Mouse (Mus musculus): ENCODE results near the gene Ttc32.
"Not testable (repeated sequence)": the region's sequence is repeated elsewhere in the genome, so short reads cannot be mapped to it uniquely, and the experiment has no call there.

The Ttc32 gene

DNA sequence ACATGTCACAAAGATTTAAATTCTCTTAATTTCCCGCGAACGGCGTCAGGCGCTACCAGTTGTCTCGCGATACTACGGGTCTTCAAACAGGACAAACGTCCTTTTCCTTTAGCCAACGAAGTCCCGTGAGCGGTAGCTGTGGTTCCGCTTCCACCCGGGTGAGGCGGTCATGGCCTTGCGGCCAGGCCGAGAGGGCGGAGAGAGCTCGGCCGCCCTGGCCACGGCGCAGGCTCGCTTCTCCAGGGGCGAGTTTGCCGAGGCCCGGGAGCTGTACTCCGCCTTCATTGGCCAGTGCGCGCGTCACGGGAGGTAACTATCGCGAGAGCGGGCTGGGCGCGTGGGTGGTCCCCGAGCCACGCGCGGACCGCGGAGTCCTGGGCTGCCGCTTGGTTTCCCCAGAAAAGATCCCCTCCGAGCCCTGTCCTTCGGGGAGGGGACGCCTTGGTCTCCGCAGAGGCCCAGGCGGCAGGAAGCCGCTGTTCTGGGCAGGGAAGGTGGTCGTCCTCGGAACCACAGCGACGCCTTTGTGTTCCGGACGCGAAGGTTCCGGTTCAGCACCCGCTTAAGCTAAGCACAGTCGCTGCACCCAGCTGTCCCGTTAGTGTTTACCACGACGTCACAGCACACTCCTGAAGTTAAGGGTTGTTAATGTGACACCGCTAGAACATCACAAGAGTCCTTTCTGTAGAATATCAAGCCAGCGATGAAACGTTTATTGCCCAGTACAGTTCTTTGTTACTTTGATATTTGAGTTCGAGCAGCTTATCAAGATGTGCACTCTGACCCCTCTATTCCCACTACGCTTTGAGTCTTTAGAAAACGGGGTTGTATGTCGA, at the start of gene Ttc32:
Gene Ttc32, plus strand, starts transcription at position 110 of the 836 bp plus-strand sequence.
- peak; percentile 96 to 97 for DNase-seq

DNA sequence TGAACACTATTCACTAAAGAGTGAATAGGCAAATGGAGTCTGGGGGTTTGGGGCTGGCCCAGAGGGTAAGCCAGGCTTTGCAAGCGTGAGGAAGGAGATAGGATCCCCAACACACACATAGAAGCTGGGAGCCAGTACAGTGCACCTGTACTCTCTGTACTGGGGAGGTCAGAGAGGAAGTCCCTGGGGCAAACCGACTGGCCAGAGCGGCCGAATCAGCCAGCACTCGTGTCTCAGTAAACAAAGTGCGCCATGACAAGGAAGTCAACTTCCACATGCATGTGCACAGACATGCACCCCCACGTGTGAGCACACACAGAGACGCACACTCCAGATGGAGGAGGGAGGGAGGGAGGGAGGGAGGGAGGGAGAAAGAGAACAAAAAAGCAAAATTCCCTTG, 36.6 kb upstream of the Ttc32 start:
- DNase-seq: no peak

DNA sequence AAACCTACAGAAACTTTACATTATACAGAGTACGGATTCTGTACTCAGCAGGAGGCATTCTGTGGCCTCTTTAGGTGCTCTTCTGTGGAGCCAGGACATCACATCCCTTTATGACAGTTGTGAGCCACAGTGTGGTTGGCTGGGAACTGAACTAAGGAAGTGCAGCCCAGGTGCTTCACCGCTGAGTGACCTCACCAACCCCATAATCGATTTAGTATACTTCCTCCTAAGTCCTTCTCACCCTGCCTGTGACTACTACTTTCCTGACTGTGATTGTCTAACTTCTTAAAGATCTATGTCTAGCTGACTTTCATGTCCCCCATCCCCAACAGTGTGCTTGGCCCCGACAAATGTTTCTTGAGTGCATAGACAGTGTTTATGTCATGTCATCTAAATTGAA, 31.5 kb upstream of the Ttc32 start:
- DNase-seq: no peak

DNA sequence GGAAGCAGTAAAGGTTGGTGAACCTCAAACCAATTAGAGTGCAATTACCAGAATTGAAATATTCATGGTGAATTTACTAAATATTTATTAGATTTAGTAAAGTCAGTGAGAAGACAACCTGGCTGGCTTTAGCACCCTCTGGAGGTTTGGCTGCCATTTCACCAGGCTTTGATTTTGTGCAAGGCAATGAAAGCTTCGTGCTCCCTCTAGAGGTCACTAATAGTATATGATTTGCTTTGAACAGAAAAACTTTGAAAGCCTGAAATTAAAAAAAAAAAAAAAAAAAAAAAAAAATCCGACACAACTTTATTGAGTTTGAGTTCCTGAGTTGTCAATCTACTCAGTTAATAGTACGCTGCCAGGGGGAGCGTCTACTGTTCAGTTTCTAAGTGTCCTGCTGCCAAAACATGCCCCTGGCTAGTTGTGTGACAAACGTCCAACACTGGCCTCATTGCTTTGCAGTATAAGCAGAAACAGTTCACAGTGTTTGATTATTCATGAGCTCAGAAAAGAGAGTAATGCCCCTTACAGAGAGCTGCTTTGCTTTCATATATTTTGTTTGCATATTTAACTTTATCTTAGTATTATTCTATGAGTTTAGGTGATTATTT, 27.7 kb upstream of the Ttc32 start:
- peak; percentile 50 to 72 for DNase-seq

DNA sequence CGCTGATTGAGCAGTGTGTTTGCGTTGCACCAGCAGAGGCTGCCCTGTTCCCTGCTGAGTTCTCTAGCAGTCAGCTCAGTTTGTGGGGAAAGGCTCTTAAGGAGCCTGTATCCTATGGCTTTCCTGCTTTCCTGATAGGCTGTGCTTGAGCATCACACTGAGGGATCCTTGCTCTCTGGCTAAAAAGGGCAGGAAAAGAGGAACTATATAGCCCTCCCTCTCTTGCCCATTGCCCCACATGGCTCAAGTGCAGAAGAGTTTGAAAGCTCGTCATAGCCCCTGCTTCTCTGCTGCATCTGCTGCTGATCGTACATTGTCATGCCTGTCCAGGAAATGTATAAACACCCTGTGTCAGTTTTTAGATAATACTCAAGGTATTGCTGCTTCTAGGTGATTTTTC, 22.7 kb upstream of the Ttc32 start:
- no peak for DNase-seq

DNA sequence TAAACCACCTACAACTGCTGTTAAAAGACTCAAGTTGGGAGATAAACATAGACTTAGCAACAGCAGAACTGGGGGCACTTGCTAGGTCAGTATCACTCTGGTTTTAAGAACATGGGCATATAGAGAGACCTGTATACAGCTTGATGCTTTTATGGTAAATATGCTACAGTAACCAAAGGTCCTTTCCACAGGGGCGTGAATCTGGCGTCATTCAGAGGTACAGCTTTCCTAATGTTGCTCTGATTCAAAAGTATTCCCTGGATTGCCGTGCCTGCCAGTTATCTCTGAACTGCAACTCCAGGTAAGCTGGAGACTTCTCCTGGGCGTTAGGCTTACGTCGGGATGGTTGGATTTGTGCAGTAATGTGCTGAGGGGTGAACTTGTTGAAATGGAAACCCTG, 22.0 kb upstream of the Ttc32 start:
- no peak for DNase-seq

DNA sequence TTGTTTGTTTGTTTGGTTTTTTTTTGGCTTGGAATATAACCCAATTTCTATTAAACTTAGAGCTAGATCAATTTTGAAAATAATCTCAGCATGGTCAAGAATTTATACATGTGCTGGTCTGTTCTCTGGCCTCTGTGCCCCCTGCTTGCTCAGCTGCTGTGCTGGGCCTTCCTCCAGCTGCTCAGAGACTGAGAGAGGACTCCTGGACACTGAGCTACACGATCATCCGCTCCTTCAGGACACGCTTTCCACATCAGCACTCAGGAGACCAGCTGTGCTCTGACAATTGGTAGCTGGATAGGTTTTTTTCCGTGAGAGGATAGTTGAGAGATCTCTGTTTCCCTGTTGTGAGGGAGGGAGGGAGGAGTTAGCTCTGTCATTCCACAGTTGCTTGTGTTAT, 19.5 kb upstream of the Ttc32 start:
- no peak for DNase-seq

DNA sequence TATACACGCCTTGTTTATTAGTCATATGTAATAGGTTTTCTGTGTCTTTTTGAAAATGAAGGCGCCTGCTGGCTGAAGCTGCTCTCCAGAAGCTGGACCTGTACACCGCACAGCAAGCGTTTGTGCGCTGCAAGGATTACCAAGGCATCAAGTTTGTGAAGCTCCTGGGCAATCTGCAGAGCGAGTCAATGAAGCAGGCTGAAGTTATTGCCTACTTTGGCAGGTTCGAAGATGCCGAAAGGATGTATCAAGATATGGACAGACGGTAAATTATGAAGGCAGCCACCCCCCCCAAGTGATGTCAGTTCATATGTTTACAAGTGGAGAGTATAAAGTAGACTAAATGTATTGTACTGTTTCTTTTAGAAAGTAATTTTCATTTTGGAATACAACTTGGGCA, 13.4 kb upstream of the Ttc32 start:
- no peak for DNase-seq

DNA sequence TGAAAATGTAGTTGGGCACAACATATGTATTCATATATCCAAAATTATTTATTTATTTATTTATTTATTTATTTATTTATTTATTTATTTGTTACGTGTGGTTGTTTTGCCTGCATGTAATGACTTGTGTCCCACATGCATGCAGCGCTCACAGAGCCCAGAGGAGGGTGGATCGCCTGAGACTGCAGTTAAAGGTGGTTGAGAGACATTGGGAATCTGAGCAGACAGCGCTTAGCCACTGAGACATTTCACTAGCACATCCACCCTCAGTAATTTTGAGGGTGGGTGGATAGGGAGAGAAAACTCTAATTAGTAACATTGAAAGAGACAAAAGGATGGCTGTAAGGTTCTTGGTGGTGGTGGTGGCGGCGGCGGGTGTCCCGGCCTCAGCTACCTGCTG, 9.4 kb upstream of the Ttc32 start:
- DNase-seq: no peak

DNA sequence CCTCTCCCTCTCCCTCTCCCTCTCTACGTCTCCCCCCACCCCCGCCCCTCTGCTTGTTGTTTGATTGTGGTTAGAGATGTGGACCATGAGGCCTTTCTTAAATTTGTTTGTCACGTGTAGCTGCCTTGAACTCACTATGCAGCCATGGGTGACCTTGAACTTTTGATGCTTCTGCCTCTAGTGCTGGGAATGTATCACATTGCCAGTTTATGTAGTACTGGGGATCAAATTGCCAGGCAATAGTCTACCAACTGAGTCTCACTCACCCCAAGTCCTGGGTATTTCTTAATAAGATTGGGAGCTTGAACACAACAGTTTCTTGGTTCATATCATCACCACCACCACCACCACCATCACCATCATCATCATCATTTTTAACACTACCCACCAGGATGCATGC, 8.8 kb upstream of the Ttc32 start:
- no peak for DNase-seq

DNA sequence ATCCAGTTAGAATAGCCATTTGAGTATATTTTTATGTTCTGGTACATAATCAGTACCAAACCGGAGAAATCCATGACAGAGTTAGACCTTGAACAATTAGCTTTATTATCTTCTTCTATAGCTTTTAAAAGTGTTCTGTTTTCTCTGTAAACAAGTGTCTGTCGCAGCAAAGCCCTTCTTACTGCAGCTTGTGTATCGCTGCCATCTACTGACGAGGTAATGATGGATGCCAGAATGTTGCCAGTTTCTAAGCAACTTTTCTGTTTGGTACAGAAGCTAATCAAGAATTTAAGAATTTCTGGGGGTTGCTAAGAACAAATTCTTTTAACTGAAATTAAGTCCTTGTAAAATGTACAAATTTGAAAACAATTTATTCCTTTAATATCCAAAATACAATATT, 6.8 kb upstream of the Ttc32 start:
- no peak for DNase-seq

DNA sequence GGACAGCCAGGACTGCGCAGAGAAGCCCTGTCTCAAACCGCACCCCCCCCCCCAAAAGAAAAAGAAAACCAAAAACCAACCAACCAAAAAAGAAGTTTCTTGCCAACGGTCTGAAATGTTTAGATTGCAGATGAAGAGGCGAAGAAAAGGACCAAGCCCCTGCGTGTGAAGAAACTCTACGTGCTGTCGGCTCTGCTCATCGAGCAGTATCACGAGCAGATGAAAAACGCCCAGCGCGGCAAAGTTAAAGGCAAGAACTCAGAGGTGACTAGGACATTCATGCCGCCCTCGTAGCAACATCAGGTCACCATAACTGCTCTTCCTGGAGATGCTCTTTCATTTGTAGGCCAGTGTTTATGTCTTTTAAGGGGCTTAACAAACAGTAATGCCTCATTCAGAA, 5.7 kb upstream of the Ttc32 start:
- no peak for DNase-seq

DNA sequence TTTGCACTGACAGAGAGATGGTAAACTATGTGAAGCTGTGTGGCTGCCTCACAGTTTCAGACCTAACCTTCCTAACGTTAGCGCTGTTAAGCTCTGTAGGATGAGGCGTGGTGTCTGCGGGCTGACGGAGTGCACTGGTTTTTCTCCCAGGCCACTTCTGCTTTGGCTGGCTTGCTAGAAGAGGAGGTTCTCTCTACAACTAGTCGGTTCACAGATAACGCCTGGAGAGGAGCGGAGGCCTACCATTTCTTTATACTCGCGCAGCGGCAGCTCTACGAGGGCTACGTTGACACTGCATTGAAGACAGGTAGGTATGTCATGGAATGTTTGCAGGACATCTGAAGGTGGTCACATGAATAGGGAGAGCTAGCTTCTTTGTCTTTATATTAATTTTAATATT, 5.1 kb upstream of the Ttc32 start:
- DNase-seq: no peak

DNA sequence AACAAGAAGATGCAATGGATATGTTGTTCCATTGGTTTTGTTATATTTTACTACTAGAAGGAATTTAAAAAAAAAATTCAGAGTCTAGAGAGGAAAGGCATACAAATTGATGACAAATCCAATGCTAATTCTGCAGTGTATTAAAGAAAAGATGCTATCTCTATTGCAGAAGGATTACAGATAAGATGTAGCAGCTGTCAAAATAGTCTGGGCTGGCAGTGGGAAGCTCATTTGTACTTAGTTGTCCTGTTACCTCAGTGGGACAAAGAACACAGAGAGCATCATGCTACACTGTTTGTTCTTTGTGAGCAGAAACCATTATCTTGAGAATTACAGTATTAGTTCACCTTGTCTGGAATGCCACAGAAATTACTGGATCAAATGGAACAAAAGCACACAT, 3.0 kb upstream of the Ttc32 start:
- DNase-seq: no peak

DNA sequence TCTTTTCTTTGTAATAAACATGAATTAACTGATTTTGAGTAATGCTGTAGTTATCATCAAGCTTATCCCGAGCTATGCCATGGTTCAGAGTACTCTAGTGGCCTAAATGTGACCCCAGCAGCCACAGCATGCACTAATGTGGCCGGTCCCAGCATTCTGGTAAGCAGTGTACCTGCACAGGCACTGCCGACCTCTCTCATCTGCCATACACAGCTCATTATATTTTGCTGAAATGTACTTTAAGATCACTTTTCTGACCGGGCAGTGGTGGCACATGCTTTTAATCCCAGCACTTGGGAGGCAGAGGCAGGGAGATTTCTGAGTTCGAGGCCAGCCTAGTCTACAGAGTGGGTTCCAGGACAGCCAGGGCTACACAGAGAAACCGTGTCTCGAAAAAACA, 981 bp upstream of the Ttc32 start:
- DNase-seq: not testable (repeated sequence)

DNA sequence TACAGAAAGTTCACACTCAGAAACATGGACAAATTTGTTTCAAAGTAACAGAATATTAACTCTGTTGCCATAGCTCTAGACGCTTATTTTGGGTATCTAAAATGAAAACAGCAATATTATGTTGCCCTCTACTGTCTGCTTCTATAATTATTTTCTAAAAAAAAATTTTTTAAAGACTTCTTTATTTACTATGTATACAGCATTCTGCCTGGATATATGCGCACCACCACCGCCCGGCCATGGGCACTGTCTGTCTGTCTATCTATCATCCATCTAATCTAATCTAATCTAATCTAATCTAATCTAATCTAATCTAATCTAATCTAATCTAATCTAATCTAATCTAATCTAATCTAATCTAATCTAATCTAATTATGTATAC, 300 bp upstream of the Ttc32 start:
- DNase-seq: no peak

DNA sequence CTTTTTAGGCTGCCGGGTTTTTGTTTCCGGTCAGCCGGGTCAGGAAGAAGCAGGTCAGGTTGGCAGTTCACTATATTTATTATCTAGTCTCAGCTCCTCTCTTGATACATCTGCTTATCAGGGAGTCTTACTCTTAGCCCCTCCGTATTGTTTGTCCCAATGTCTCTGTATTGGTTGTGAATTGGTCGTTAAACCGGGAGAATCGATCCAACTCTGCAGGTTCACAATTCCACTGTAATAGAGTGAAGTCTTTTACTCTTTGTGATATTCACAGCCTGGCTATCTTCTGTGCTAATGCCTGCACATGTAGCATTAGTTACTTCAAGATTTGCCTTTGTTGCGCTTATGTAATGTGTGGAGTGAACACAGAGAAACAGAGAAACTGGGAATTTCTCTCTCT, 1.4 kb downstream of the Ttc32 start:
- no peak for DNase-seq

DNA sequence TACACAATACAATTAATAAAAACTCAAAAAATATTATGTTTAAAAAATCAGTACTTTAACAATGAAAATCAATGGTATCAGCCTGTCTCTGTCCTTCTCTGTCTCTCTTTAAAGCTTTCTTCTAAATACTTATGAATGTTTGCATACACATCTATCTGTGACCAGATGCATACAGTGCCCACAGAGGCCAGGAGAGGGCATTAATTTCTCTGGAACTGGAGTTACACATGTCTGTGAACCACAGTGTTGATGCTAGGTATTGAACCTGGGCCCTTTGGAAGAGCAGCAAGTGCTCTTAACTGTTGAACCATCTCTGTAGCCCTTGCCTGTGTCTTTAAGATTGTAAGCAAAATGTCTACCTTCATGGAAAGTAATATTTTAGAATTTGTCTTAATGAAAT, 3.3 kb downstream of the Ttc32 start:
- DNase-seq: no peak

DNA sequence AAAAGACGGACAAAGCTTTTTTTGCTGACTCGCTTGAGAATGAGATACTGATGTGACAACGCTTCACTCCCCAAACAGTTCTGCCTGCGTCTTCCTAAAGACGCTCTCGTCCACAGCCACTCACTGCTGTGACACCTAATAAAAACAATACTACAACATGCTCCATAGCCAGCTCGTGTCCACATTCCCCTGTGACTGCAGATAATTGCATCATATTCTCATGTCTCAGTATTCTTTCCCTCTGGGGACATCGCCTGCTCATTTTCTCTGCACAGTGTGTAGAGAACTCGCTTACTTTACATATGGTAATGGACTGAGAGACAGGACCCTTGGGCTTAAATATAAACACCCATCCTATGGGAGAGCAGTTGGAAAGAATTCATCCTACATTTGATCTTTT, 6.6 kb downstream of the Ttc32 start:
- DNase-seq: no peak

DNA sequence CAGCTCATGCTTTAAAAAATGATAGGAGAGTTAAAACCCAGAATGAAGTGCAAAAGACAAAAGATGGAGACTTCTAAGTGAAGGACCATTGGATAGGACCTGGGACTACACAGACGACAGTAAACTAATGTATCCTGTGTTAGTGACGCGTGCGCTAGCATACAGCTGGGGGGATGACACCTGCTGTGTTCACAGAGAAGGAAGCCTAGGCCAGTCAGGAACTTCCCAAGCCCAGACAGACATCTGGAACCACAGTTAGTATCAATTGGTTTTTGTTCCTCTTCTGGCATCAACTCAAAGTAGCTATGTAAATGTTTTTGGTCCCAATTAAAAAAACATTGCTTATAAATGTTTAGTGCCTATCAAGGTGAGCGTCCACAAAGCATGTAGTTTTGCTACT, 10.4 kb downstream of the Ttc32 start:
- DNase-seq: no peak

DNA sequence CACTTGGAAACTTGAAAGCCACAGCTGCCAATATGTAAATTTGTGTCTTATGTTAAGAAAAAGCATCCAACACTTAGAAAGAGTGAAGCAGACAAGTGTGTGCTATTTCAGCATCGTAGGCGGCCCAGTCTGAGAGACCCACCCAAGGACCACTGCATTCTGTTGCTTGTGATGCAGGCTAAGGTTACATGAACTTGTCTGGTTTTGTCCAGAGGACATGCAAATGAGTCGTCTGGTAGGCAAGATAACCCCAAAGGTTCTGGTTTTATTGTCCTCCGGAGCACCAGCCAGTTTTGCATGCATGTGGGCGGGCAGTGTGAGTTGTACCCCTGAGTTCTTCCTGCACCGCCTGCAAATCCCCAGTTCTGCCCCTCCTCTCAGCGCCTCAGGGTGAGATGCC, 10.9 kb downstream of the Ttc32 start:
- DNase-seq: no peak

DNA sequence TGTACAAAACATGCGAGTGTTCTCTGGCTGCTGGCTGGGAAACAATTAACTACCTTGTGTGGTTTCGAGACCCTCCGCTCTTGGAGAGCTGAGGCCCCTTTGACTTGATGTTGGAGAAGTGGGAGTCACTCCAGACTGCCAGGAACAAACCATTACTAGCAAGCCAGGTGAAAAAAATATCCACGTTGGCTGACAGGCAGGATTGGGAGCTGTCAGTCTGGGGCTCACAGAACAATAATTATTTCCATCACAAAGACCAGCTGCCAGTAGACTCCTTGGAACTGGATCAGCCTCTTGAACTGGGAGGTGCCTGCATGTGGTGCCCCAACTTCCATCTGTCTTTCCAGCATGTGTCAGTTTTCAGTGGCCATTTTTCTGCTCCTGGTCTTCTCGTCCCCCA, 12.5 kb downstream of the Ttc32 start:
- DNase-seq: no peak

DNA sequence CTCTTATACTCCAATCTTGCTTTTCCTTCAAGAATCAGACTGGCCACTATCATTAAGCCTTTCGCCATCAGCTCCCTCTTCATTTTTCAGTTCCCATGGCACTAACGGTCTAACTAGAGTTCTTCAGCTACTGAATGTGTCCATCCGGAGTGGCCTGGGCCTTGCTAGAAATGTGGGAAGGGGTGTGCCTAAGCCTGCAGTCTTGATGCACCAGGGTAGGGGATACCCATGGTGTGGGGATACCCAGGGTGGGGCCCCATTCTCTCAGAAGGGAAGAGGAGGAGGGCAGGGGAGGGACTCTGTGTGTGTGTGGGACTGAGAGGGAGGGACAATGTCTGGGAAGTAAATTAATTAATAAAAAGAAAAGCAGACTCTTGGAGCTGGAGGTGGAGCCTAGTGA, 13.0 kb downstream of the Ttc32 start:
- DNase-seq: no peak

DNA sequence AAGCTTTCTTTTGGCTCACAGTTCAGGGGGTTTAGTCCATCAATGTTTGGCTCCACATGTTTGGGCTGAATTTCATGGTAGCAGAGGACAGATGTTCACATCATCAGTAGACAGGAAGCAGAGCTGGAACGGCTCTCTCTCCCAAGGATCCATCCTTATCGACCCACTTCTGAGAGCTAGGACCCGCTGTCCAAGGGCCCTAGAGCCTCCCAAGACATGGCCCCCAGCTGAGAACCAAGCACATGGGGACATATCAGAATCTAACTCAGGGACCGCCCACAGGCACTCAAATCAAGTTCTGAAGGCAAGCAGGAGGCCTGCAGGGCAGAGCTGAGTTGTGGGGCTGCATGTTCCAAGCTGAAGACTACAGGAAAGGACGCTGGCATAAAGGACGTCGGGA, 14.9 kb downstream of the Ttc32 start:
- DNase-seq: no peak

DNA sequence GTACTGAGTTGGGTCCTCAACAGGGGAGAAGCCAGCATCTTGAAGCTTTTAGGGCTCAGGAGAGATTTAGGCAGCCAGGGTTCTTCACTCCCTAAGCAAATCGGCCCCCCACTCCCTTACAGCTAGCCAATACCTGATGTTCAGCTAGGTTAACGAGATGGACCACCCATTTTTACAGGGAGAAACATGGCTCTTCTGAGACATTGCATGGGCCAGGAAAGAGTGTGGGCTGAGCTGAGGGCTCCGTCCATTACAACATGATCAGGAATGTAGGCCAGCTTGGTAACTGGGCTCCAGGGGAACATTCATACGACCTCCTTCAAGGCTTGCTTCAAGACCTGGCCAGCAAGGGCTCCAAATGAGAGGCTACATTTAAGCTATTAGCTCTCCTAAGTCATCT, 16.9 kb downstream of the Ttc32 start:
- DNase-seq: no peak

All from cerebellum, postnatal 25 days (tissue).